Mouse (Mus musculus) testis, postnatal 14 days (tissue): ENCODE measurements around the gene Fars2.
"Not testable (repeated sequence)": the region's sequence is repeated elsewhere in the genome, so short reads cannot be mapped to it uniquely, and the experiment has no call there.

ENCODE experiments used
- DNase-seq: peaks from one replicate; pipeline ENCODE4 v3.0.0; 2021; ENCODE audit warnings: low spot score

Gene Fars2

GRCm38 (mm10) chr13:36368799-36369198 is 251.6 kb downstream of the Fars2 start:
- no peak for DNase-seq

GRCm38 (mm10) chr13:36369400-36369799 is 252.2 kb downstream of the Fars2 start:
- no peak for DNase-seq

- no peak for DNase-seq
These were observed 266.0 kb downstream of the Fars2 start for GRCm38 (mm10) chr13:36383236-36383635.

GRCm38 (mm10) chr13:36386074-36386473 is 268.9 kb downstream of the Fars2 start:
- no peak for DNase-seq

GRCm38 (mm10) chr13:36391936-36392335 is 274.7 kb downstream of the Fars2 start:
- no peak for DNase-seq

- DNase-seq, result no peak
These were observed 275.5 kb downstream of the Fars2 start for GRCm38 (mm10) chr13:36392666-36393065.

GRCm38 (mm10) chr13:36401011-36401410 is 283.8 kb downstream of the Fars2 start:
- DNase-seq, result no peak

GRCm38 (mm10) chr13:36413276-36413675 is 296.1 kb downstream of the Fars2 start:
- no peak for DNase-seq

GRCm38 (mm10) chr13:36415176-36415575 is 298.0 kb downstream of the Fars2 start:
- DNase-seq, result no peak

GRCm38 (mm10) chr13:36416546-36416945 is 299.3 kb downstream of the Fars2 start:
- no peak for DNase-seq

- no peak for DNase-seq
These were observed 302.1 kb downstream of the Fars2 start for GRCm38 (mm10) chr13:36419357-36419756.

- DNase-seq, result no peak
These were observed 305.2 kb downstream of the Fars2 start for GRCm38 (mm10) chr13:36422446-36422845.

- DNase-seq, result not testable (repeated sequence)
These were observed 308.9 kb downstream of the Fars2 start for GRCm38 (mm10) chr13:36425824-36426705.

- DNase-seq, result no peak
These were observed 312.4 kb downstream of the Fars2 start for GRCm38 (mm10) chr13:36429500-36430189.

- DNase-seq, result no peak
These were observed 313.4 kb downstream of the Fars2 start for GRCm38 (mm10) chr13:36430420-36431114.

- no peak for DNase-seq
These were observed 314.8 kb downstream of the Fars2 start for GRCm38 (mm10) chr13:36431974-36432518.

- no peak for DNase-seq
These were observed 327.7 kb downstream of the Fars2 start for GRCm38 (mm10) chr13:36444748-36445423.

- DNase-seq, result no peak
These were observed 330.7 kb downstream of the Fars2 start for GRCm38 (mm10) chr13:36447947-36448346.

GRCm38 (mm10) chr13:36448565-36448964 is 331.4 kb downstream of the Fars2 start:
- DNase-seq, result no peak

GRCm38 (mm10) chr13:36451437-36451836 is 334.2 kb downstream of the Fars2 start:
- no peak for DNase-seq

GRCm38 (mm10) chr13:36460473-36460872 is 343.3 kb downstream of the Fars2 start:
- DNase-seq, result no peak

GRCm38 (mm10) chr13:36463669-36464068 is 346.5 kb downstream of the Fars2 start:
- DNase-seq, result no peak
